Mouse (Mus musculus): Measurements from ENCODE around the gene Mrpl51. TPM values are rescaled to one million over a fixed set of nuclear protein-coding genes. Genes with fewer than 3 reads are reported as not detected.
"Not testable (repeated sequence)": the region's sequence is repeated elsewhere in the genome, so short reads cannot be mapped to it uniquely, and the experiment has no call there.

Gene Mrpl51
- polyA plus RNA-seq, 1 experiment from 2014 or later, result 251 TPM

DNA sequence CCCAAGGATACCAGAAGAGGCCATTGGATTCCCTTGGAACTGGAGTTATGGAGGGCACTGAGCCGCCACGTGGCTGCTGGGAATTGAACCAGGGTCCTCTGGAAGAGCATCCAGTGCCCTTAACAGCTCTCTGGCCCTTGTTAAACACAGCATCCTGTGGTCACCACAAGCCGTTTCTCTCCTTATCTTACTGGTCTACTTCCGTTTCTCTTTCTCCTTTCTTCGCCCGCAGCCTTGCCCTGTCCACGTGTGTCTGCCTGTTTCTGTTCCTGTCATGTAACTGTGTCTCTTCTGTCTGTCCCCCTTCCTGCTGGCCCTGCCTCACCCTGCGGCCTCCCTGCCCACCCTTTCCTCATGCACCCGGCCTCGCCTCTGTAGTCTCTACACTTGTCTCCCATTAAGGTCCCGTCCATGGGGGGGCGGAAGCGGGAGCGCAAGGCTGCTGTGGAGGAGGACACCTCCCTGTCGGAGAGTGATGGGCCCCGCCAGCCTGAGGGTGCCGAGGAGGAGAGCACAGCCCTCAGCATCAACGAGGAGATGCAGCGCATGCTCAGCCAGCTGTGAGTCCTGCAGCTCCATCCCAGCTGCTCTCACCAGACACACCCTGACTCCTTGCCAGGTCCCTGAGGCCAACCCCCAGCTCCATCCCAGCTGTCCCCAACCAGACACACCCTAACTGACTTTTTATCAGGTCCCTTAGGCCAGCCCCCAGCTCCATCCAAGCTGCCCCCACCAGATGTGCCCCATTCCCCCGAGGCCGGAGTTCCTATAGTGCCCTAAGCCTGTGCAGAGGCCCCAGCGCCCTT is 39.2 kb upstream of the Mrpl51 start:
- H3K36me3 ChIP-seq, result peaks cover 62% of the 10 kb centered on the region
- no peak overlapping the region for H3K27ac ChIP-seq
- H3K9me3 ChIP-seq, result no peaks in the 10 kb centered on the region
- H3K4me1 ChIP-seq, result peaks cover 50% of the 10 kb centered on the region
- H3K27me3 ChIP-seq (ENCODE audit: insufficient read depth, poor library complexity, severe bottlenecking), result no peaks in the 10 kb centered on the region
- 83% methylated on average over 22 of the region's 22 CpGs for WGBS
- H3K4me3 ChIP-seq, result no peak overlapping the region
- no peak for DNase-seq (ENCODE audit: low spot score)

- Histone ChIP-seq H3K9me3 (no peaks in the 10 kb centered on the region), H3K27me3 (ENCODE audit: insufficient read depth, poor library complexity, severe bottlenecking) (no peaks in the 10 kb centered on the region), H3K4me3 (no peak overlapping the region), H3K4me1 (peaks cover 44% of the 10 kb centered on the region), H3K36me3 (peaks cover 67% of the 10 kb centered on the region), H3K27ac (no peak overlapping the region)
- 79% methylated on average over 5 of the region's 5 CpGs for WGBS
- DNase-seq (ENCODE audit: low spot score), result no peak
Measured at GRCm38 (mm10) chr6:125153018-125153389, 38.6 kb upstream of the Mrpl51 start.

DNA sequence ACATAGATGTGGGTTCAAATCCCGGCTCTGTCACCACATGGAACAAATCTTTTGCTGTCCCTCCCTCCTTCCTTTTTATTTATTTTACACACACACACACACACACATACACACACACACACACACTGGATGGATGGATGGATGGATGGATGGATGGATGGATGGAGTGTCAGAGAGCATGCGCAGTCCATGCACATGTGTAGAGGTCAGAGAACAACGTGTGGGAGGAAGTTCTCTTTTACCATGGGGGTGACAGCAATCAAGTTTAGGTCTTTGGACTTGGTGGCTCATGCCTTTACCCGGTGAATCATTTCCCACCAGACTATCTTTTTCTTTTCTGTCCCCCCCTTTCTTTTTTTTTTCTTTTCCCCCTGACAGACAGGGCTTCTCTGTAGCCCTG is 37.9 kb upstream of the Mrpl51 start:
- Histone ChIP-seq H3K27ac (no peak overlapping the region), H3K36me3 (peaks cover 69% of the 10 kb centered on the region), H3K4me3 (no peak overlapping the region), H3K9me3 (no peaks in the 10 kb centered on the region), H3K27me3 (ENCODE audit: insufficient read depth, poor library complexity, severe bottlenecking) (no peaks in the 10 kb centered on the region), H3K4me1 (peaks cover 38% of the 10 kb centered on the region)
- 88% methylated on average over 4 of the region's 4 CpGs for WGBS
- DNase-seq (ENCODE audit: low spot score), result no peak

- Histone ChIP-seq H3K4me1 (peaks cover 29% of the 10 kb centered on the region), H3K27ac (no peak overlapping the region), H3K27me3 (ENCODE audit: insufficient read depth, poor library complexity, severe bottlenecking) (no peaks in the 10 kb centered on the region), H3K36me3 (peaks cover 76% of the 10 kb centered on the region), H3K4me3 (no peak overlapping the region), H3K9me3 (no peaks in the 10 kb centered on the region)
- no peak for DNase-seq (ENCODE audit: low spot score)
Measured at GRCm38 (mm10) chr6:125154550-125154949, 37.1 kb upstream of the Mrpl51 start.

DNA sequence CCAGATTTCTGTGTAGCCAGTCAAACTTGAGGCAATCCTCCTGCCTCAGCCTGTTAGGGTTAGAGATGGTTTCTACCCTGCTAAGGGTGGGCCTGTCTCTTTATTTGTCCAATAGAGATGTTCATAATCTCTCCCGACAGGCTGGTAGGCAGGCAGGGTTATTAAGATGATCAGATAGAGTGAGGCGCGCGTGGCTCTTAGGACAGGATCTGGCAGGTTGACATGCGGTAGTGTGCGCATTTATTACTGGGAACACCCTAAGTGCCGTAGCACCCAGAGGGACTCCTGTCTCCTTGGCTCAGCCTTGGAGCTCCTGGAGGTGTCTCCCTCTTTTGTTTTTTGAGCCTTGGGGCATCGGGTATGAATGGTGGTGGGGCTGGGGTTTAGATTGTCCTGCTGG is 36.3 kb upstream of the Mrpl51 start:
- Histone ChIP-seq H3K9me3 (no peaks in the 10 kb centered on the region), H3K27me3 (ENCODE audit: insufficient read depth, poor library complexity, severe bottlenecking) (no peaks in the 10 kb centered on the region), H3K4me1 (peaks cover 28% of the 10 kb centered on the region), H3K4me3 (no peak overlapping the region), H3K36me3 (peaks cover 81% of the 10 kb centered on the region), H3K27ac (no peak overlapping the region)
- no peak for DNase-seq (ENCODE audit: low spot score)
- WGBS, result 88% methylated on average over 8 of the region's 8 CpGs

- no peaks in the 10 kb centered on the region for H3K27me3 ChIP-seq (ENCODE audit: insufficient read depth, poor library complexity, severe bottlenecking)
- H3K27ac ChIP-seq, result no peak overlapping the region
- peaks cover 38% of the 10 kb centered on the region for H3K4me1 ChIP-seq
- H3K9me3 ChIP-seq, result no peaks in the 10 kb centered on the region
- DNase-seq (ENCODE audit: low spot score), result no peak
- H3K36me3 ChIP-seq, result peaks cover 85% of the 10 kb centered on the region
- H3K4me3 ChIP-seq, result no peak overlapping the region
- WGBS, result 83% methylated on average over 3 of the region's 3 CpGs
Measured at GRCm38 (mm10) chr6:125156491-125156890, 35.1 kb upstream of the Mrpl51 start.

DNA sequence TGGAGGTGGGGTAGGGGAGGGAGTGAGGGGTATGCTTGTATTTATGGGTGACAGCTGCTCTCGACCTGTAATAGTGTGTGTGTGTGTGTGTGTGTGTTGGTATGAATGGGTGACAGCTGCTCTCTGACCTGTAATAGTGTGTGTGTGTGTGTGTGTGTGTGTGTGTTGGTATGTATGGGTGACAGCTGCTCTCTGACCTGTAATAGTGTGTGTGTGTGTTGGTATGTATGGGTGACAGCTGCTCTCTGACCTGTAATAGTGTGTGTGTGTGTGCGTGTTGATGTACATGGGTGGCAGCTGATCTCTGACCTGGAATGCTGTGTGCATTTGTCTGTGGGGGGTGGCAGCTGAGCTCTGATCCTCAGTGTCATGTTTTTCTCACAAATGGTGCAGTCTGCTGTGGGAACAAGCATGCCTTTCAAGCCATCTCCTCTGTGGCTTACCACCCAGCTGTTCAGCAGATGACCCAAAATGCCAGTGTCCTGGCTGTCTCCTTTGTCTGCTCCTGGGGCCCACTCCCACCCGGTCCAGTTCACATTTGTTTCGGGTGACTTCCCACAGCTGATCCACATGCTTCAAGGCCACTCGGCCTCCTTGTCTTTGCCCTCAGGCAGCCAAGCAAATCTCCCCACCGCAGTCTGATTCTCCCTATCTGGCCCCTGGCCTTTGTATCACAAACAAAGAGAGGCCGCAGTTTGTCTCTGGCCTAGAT is 34.5 kb upstream of the Mrpl51 start:
- no peak for DNase-seq (ENCODE audit: low spot score)
- Histone ChIP-seq H3K4me3 (no peak overlapping the region), H3K9me3 (no peaks in the 10 kb centered on the region), H3K27me3 (ENCODE audit: insufficient read depth, poor library complexity, severe bottlenecking) (no peaks in the 10 kb centered on the region), H3K4me1 (peaks cover 37% of the 10 kb centered on the region), H3K27ac (no peak overlapping the region), H3K36me3 (peaks cover 83% of the 10 kb centered on the region)
- WGBS, result 73% methylated on average over 7 of the region's 7 CpGs

- Histone ChIP-seq H3K27ac (no peak overlapping the region), H3K36me3 (peaks cover 80% of the 10 kb centered on the region), H3K4me3 (no peak overlapping the region), H3K4me1 (peaks cover 38% of the 10 kb centered on the region), H3K9me3 (no peaks in the 10 kb centered on the region), H3K27me3 (ENCODE audit: insufficient read depth, poor library complexity, severe bottlenecking) (no peaks in the 10 kb centered on the region)
- 83% methylated on average over 15 of the region's 15 CpGs for WGBS
- no peak for DNase-seq (ENCODE audit: low spot score)
Measured at GRCm38 (mm10) chr6:125158944-125159492, 32.6 kb upstream of the Mrpl51 start.

DNA sequence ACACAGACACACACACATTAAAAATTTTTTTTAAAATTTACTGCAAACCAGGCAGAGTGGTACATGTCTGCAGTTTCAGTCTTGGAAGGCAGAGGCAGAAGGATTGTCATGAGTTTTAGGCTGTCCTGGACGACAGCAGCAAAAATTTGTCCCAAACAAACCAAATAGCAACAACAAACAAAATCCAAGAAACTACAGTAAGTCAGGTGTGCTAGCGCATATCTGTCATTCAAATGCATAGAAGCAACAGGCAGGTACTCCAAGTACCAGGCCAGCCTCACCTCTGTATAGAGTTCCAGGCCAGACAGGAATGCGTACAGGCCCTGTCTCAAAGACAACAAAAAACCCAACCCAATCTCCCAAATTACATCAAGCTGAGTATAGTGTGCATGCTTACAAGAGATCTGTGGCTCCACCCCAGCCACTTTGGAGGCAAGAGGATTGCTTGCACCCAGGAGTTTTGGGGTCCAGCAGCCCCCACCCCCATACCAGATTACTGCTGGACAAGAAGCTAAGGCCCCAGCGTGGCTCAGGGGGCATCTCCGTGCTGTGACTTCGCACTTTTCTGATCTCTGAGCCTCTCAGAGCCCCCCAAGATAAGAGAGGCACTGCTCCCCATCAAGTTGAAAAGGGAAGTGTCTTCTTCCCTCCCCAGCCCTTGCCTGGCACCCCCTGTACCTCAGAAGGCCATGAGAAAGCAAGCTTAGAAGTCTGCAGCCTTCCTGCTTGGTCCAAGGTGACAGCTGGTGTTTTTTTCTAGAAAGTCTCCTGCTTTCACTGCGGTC is 31.6 kb upstream of the Mrpl51 start:
- Histone ChIP-seq H3K4me3 (peak overlapping the region; percentile 6; the same call in 1 of the 2 replicates), H3K9me3 (no peaks in the 10 kb centered on the region), H3K27ac (peak overlapping the region; percentile 62), H3K36me3 (peaks cover 81% of the 10 kb centered on the region), H3K4me1 (peaks cover 38% of the 10 kb centered on the region), H3K27me3 (ENCODE audit: insufficient read depth, poor library complexity, severe bottlenecking) (no peaks in the 10 kb centered on the region)
- WGBS, result 76% methylated on average over 7 of the region's 7 CpGs
- no peak for DNase-seq (ENCODE audit: low spot score)

DNA sequence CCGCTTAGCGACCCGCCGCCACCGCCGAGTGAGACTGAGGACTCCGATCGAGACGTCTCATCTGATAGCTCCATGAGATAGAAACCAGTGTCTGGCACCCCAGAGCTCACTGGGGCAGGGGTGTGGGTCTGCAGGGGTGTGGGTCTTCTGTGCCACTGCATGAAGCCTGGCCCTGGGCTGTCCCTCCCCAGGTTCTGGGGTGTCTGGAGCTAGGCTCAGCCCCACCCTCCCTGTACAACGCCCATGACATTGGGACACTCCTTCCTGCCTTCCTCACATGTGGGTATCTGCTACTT is 31.1 kb upstream of the Mrpl51 start:
- DNase-seq (ENCODE audit: low spot score), result no peak
- H3K36me3 ChIP-seq, result peaks cover 77% of the 10 kb centered on the region
- H3K4me1 ChIP-seq, result peaks cover 38% of the 10 kb centered on the region
- H3K4me3 ChIP-seq, result peak overlapping the region; percentile 6; the same call in 1 of the 2 replicates
- H3K27ac ChIP-seq, result peak overlapping the region; percentile 62
- H3K27me3 ChIP-seq (ENCODE audit: insufficient read depth, poor library complexity, severe bottlenecking), result no peaks in the 10 kb centered on the region
- no peaks in the 10 kb centered on the region for H3K9me3 ChIP-seq
- WGBS, result 44% methylated on average over 10 of the region's 10 CpGs

DNA sequence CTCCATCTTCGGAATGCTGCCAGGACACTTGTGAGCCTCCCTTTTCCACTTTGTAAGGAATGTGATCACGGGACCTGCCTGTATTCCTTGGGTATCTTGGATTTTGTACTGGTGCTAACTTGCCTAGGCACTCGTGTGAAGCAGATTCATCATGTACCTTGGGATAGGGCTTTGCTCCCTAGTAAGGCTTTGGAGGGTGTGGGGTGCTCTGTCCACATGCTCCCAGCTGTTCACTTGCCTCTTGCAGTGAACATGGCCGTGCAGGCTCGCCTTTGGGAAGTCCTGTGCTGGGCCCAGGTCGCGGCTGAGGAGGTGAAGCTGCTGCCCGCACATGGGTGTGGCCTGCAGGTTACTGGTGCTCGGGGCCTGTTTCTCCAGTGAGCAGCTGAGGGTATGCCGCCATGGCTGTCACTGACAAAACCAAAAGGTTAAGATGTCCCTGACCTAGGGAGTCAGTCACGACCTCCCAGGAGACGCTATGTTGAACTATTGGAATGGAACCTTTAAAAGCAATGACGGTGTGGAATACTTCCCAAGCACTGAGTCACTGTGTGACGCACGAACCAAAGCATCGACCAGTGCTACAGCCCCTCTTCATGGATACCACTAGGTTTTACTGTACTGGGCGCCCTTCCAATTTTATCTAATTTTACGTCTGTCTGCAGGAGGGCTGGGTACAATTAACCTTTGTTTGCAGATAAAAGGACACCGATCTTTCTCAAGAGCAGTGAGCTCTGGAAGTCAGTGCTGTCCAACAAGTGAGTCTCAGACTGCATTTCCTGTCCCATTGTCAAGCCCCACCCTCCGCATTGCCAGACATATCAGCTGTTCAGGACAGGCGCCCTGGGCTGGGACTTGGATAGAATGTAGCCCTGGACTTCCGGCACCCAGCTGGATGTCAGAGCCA is 30.5 kb upstream of the Mrpl51 start:
- 11% methylated on average over 22 of the region's 22 CpGs for WGBS
- H3K27ac ChIP-seq, result peak overlapping the region; percentile 62
- H3K36me3 ChIP-seq, result peaks cover 73% of the 10 kb centered on the region
- peaks cover 34% of the 10 kb centered on the region for H3K4me1 ChIP-seq
- no peaks in the 10 kb centered on the region for H3K27me3 ChIP-seq (ENCODE audit: insufficient read depth, poor library complexity, severe bottlenecking)
- peak; percentile 90 for DNase-seq (ENCODE audit: low spot score)
- H3K9me3 ChIP-seq, result no peaks in the 10 kb centered on the region
- peak overlapping the region; percentile 25 for H3K4me3 ChIP-seq

DNA sequence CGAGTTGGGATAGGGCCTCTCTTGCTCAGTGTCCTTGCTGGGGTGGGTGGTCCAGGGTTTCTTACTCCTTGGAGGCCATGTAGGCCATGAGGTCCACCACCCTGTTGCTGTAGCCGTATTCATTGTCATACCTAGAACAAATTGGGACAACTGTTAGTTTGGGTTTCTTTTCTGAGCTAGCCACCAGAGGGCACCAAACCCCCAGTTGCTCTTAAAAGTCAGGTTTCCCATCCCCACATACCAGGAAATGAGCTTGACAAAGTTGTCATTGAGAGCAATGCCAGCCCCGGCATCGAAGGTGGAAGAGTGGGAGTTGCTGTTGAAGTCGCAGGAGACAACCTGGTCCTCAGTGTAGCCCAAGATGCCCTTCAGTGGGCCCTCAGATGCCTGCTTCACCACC is 29.6 kb upstream of the Mrpl51 start:
- Histone ChIP-seq H3K36me3 (peaks cover 70% of the 10 kb centered on the region), H3K4me3 (peak overlapping the region; percentile 95; the same call in 1 of the 2 replicates), H3K4me1 (peaks cover 34% of the 10 kb centered on the region)
- 8% methylated on average over 4 of the region's 5 CpGs for WGBS
- H3K27me3 ChIP-seq (ENCODE audit: insufficient read depth, poor library complexity, severe bottlenecking); H3K27ac ChIP-seq; H3K9me3 ChIP-seq; DNase-seq (ENCODE audit: low spot score): not testable (repeated sequence)

Data from heart, embryonic 10.5 days (tissue).